9 mouse cellular contexts compared by ENCODE assay signal in the genomic region with DNA sequence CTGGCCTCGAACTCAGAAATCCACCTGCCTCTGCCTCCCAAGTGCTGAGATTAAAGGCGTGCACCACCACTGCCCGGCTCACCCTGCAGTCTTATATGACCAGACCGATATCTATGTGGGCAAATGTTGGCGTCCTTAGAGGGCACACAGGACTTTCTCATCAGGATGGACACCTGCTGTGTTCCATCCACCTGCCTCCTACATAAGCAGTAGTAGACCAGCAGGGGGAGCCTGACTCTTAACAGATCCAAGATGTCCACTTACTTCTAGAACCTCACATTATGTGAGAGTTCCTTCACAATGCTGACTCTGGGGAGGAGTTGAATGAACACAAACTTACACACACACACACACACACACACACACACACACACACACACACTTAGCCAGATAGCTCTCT. TPM values are rescaled to one million over a fixed set of nuclear protein-coding genes. Genes with fewer than 3 reads are reported as not detected.
DNase-seq lines count a peak whose midpoint lies in the region; ATAC-seq and TF ChIP-seq lines count a peak whose summit lies in the region.
"Had no signal": no experiment of that assay in that cellular context is flagged by ENCODE, and none has a peak within 500 bp of the region (broad histone marks: within the 10 kb centered on the region; RNA-seq: fewer than 3 reads in every experiment).

No protein-coding gene starts in this region.

- no peak overlapping the region for H3K9ac ChIP-seq in hindbrain, embryonic 14.5 days
- no peak overlapping the region for H3K9ac ChIP-seq in hindbrain, embryonic 16.5 days (ENCODE audit: low read depth, low read length)

- H3K36me3 ChIP-seq in hindbrain, embryonic 14.5 days (replicated peaks; ENCODE audit: control insufficient read depth, insufficient read depth) = peaks cover 1% of the 10 kb centered on the region; the same call in 1 of the 2 replicates
- H3K36me3 ChIP-seq in hindbrain, embryonic 16.5 days (ENCODE audit: control insufficient read depth, insufficient read depth, low read length) = no peaks in the 10 kb centered on the region

- no peaks in the 10 kb centered on the region for H3K9me3 ChIP-seq in hindbrain, embryonic 14.5 days (ENCODE audit: control insufficient read depth, low read length)
- H3K9me3 ChIP-seq in hindbrain, embryonic 16.5 days (ENCODE audit: control insufficient read depth, low read length) = no peaks in the 10 kb centered on the region

- DNase-seq in hindbrain, embryonic 14.5 days (ENCODE audit: low spot score) = peak; percentile 65
- peak; percentile 85 for DNase-seq in A20 (ENCODE audit: low read depth, low spot score)
- peak; percentile 82 for DNase-seq in NIH3T3 (ENCODE audit: low read depth)
- DNase-seq in left cerebral cortex, postnatal 14 days (ENCODE audit: low spot score in 2 of 2) = peak; percentile 74 to 77
- DNase-seq in right cerebral cortex, postnatal 14 days = peak; percentile 69
- no peak for DNase-seq in Muller cell, postnatal 12 days (ENCODE audit: inconsistent ontology term)

- H3K27ac ChIP-seq in hindbrain, embryonic 14.5 days = no peak overlapping the region
- H3K27ac ChIP-seq in hindbrain, embryonic 16.5 days (ENCODE audit: low read depth, low read length) = no peak overlapping the region
- H3K27ac ChIP-seq in cortical plate, adult 2 months (ENCODE audit: insufficient read depth, low read length) = no peak overlapping the region
- H3K27ac ChIP-seq: macrophage had no signal

- peak; percentile 48 for TF ChIP-seq CTCF in cortical plate, adult 2 months (IDR thresholded peaks at IDR 0.05; ENCODE audit: extremely low read depth, insufficient read depth, low read length)

- no peaks in the 10 kb centered on the region for H3K27me3 ChIP-seq in hindbrain, embryonic 14.5 days (ENCODE audit: control insufficient read depth, insufficient read depth, low read length)
- no peaks in the 10 kb centered on the region for H3K27me3 ChIP-seq in hindbrain, embryonic 16.5 days (replicated peaks; ENCODE audit: control insufficient read depth, insufficient read depth, low read length)

- intact Hi-C loops in left cerebral cortex, postnatal 14 days (cut with DNase I) = no loop called here

- ATAC-seq in hindbrain, embryonic 14.5 days (ENCODE audit: low FRiP score) = no peak
- ATAC-seq in hindbrain, embryonic 16.5 days = no peak

- WGBS in hindbrain, embryonic 14.5 days = 56% methylated on average over 5 of the region's 5 CpGs
- 57% methylated on average over 5 of the region's 5 CpGs for WGBS in hindbrain, embryonic 16.5 days

- peaks cover 35% of the 10 kb centered on the region for H3K4me1 ChIP-seq in hindbrain, embryonic 14.5 days (replicated peaks; ENCODE audit: control insufficient read depth, insufficient read depth, low read length)
- H3K4me1 ChIP-seq in hindbrain, embryonic 16.5 days (ENCODE audit: control insufficient read depth, insufficient read depth, low read depth, low read length) = peaks cover 35% of the 10 kb centered on the region
- H3K4me1 ChIP-seq in cortical plate, adult 2 months (ENCODE audit: control insufficient read depth, insufficient read depth, low read length) = no peaks in the 10 kb centered on the region; the same call in 1 of the 2 replicates

- H3K4me3 ChIP-seq in hindbrain, embryonic 14.5 days (replicated peaks; ENCODE audit: low read length) = no peak overlapping the region
- H3K4me3 ChIP-seq in hindbrain, embryonic 16.5 days (ENCODE audit: low read length) = no peak overlapping the region
- no peak overlapping the region for H3K4me3 ChIP-seq in cortical plate, adult 2 months (ENCODE audit: insufficient read depth, low read length)

- TF ChIP-seq POLR2A in cortical plate, adult 2 months (IDR thresholded peaks at IDR 0.05; ENCODE audit: extremely low read depth, insufficient read depth, low read length) = no peak

- no peak overlapping the region for H3K4me2 ChIP-seq in hindbrain, embryonic 14.5 days (replicated peaks)
- no peak overlapping the region for H3K4me2 ChIP-seq in hindbrain, embryonic 16.5 days (ENCODE audit: low read length)

RNA-seq across cellular contexts. Expression of gene Zbtb34, which starts 1.8 kb away (rescaled TPM):
- polyA plus RNA-seq in hindbrain, embryonic 14.5 days (2014; fragmentation: Nextera tagmentation; extraction: Ambion mirVana) = 10.6 and 11.2 TPM in 2 replicates
- polyA plus RNA-seq in hindbrain, embryonic 16.5 days (2015; fragmentation: Nextera tagmentation; extraction: Ambion mirVana) = 5.3 and 7.8 TPM in 2 replicates
- polyA plus RNA-seq in cortical plate, adult 2 months (2012; rRNA removed) = 16.2 and 17.6 TPM in 2 replicates
- total RNA-seq in left cerebral cortex, postnatal 14 days (2021) = 10 to 100 TPM; 29.7 to 38.4 TPM

RNA-seq across cellular contexts. Expression of gene Zbtb43, which starts 35.5 kb away (rescaled TPM):
- 30.5 and 31.6 TPM in 2 replicates for polyA plus RNA-seq in hindbrain, embryonic 14.5 days (2014; fragmentation: Nextera tagmentation; extraction: Ambion mirVana)
- 20.7 and 21.7 TPM in 2 replicates for polyA plus RNA-seq in hindbrain, embryonic 16.5 days (2015; fragmentation: Nextera tagmentation; extraction: Ambion mirVana)
- 21.1 and 21.5 TPM in 2 replicates for polyA plus RNA-seq in cortical plate, adult 2 months (2012; rRNA removed)
- total RNA-seq in left cerebral cortex, postnatal 14 days (2021) = 10 to 100 TPM; 29.3 to 30.0 TPM
